Mouse (Mus musculus) thymus, postnatal 10 days (tissue): ENCODE results near the gene Srsf9.
A peak's percentile ranks its signal among the peaks of the same experiment; 100 is the strongest.
"Not testable (repeated sequence)": the region's sequence is repeated elsewhere in the genome, so short reads cannot be mapped to it uniquely, and the experiment has no call there.

ENCODE experiments used
- DNase-seq, 2 experiments: peaks; one replicate each; pipeline ENCODE4 v3.0.0; 2021; ENCODE audit warnings: low spot score in 2 of 2

The Srsf9 gene

GRCm38 (mm10) chr5:115326875-115327609 lies at the start of gene Srsf9:
Gene Srsf9 (plus strand): TSS chr5:115327177.
- peak; percentile 94 to 98 for DNase-seq

GRCm38 (mm10) chr5:115278053-115278452 lies 48.9 kb upstream of the Srsf9 start:
- DNase-seq: no peak

- DNase-seq: no peak
Measured at GRCm38 (mm10) chr5:115278785-115279184, 48.2 kb upstream of the Srsf9 start.

- DNase-seq: peak; percentile 75 to 87
Measured at GRCm38 (mm10) chr5:115279226-115280049, 47.5 kb upstream of the Srsf9 start, which contains the start of gene Coq5. Gene Coq5 (plus strand): TSS chr5:115279666.

- DNase-seq: peak in 1 of 2 experiments; percentile 36
Measured at GRCm38 (mm10) chr5:115280050-115280687, 46.8 kb upstream of the Srsf9 start.

- DNase-seq: no peak
Measured at GRCm38 (mm10) chr5:115284735-115285134, 42.2 kb upstream of the Srsf9 start.

GRCm38 (mm10) chr5:115294173-115294572 lies 32.8 kb upstream of the Srsf9 start:
- no peak for DNase-seq

- DNase-seq: no peak
Measured at GRCm38 (mm10) chr5:115296347-115296746, 30.6 kb upstream of the Srsf9 start.

- peak; percentile 13 to 16 for DNase-seq
Measured at GRCm38 (mm10) chr5:115300035-115300744, 26.8 kb upstream of the Srsf9 start.

- peak; percentile 98 to 99 for DNase-seq
Measured at GRCm38 (mm10) chr5:115300792-115301614, 26.0 kb upstream of the Srsf9 start, which contains the start of gene Dynll1. Gene Dynll1 (minus strand): TSS chr5:115300999.

- no peak for DNase-seq
Measured at GRCm38 (mm10) chr5:115301615-115302014, 25.4 kb upstream of the Srsf9 start.

- not testable (repeated sequence) for DNase-seq
Measured at GRCm38 (mm10) chr5:115302190-115302589, 24.8 kb upstream of the Srsf9 start.

GRCm38 (mm10) chr5:115312354-115312753 lies 14.6 kb upstream of the Srsf9 start:
- DNase-seq: no peak

- no peak for DNase-seq
Measured at GRCm38 (mm10) chr5:115312816-115313667, 13.9 kb upstream of the Srsf9 start.

- no peak for DNase-seq
Measured at GRCm38 (mm10) chr5:115313668-115313943, 13.4 kb upstream of the Srsf9 start.

GRCm38 (mm10) chr5:115316968-115317644 lies 9.9 kb upstream of the Srsf9 start:
- no peak for DNase-seq

- DNase-seq: peak; percentile 56
Measured at GRCm38 (mm10) chr5:115317645-115318328, 9.2 kb upstream of the Srsf9 start.

- DNase-seq: peak; percentile 39 to 48
Measured at GRCm38 (mm10) chr5:115319004-115319940, 7.7 kb upstream of the Srsf9 start.
